Mouse (Mus musculus) ES-Bruce4 (cell line): ENCODE measurements around the gene Usp44. TPM values are rescaled to one million over a fixed set of nuclear protein-coding genes. Genes with fewer than 3 reads are reported as not detected.
A peak's percentile ranks its signal among the peaks of the same experiment; 100 is the strongest.
"Not testable (repeated sequence)": the region's sequence is repeated elsewhere in the genome, so short reads cannot be mapped to it uniquely, and the experiment has no call there.

Experiments used
- H3K27ac ChIP-seq: 2 replicates; pipeline ENCODE4 v1.5.1; 2012; ENCODE audit warnings: low read length, inconsistent platforms; ENCODE audit not compliant: insufficient read depth
- H3K27me3 ChIP-seq: 2 replicates; pipeline ENCODE4 v1.6.1; 2012; ENCODE audit warnings: mild to moderate bottlenecking, low read length, inconsistent platforms; ENCODE audit not compliant: control insufficient read depth, poor library complexity, insufficient read depth, severe bottlenecking
- H3K36me3 ChIP-seq: 2 replicates; pipeline ENCODE4 v1.6.1; 2012; ENCODE audit warnings: inconsistent platforms, mild to moderate bottlenecking, low read length, moderate library complexity; ENCODE audit not compliant: control insufficient read depth, poor library complexity, insufficient read depth, severe bottlenecking
- H3K4me1 ChIP-seq: one replicate; pipeline ENCODE4 v1.8.1; 2011; ENCODE audit warnings: low read length; ENCODE audit not compliant: control insufficient read depth, insufficient read depth
- H3K4me3 ChIP-seq: 2 replicates; pipeline ENCODE4 v1.5.1; 2011; ENCODE audit warnings: low read depth, mild to moderate bottlenecking, low read length
- H3K9ac ChIP-seq: 2 replicates; pipeline ENCODE4 v1.6.1; 2012; ENCODE audit warnings: low read depth, mild to moderate bottlenecking, inconsistent platforms; ENCODE audit not compliant: poor library complexity, severe bottlenecking
- H3K9me3 ChIP-seq: replicated peaks from 2 replicates; pipeline ENCODE4 v1.6.1; 2012; ENCODE audit warnings: mild to moderate bottlenecking, low read length, inconsistent platforms; ENCODE audit not compliant: control insufficient read depth, poor library complexity, insufficient read depth, severe bottlenecking
- CTCF ChIP-seq: IDR thresholded peaks from one replicate; pipeline ENCODE4 v1.8.1; 2011; ENCODE audit warnings: low read depth, low read length
- EP300 ChIP-seq: IDR thresholded peaks from 2 replicates; pipeline ENCODE4 v1.6.1; 2011; ENCODE audit warnings: low read depth, low read length; ENCODE audit not compliant: insufficient read depth
- POLR2A ChIP-seq: IDR thresholded peaks from one replicate; pipeline ENCODE4 v1.8.1; 2011; ENCODE audit warnings: low read length; ENCODE audit not compliant: insufficient read depth
- polyA plus RNA-seq: library from polyadenylated mRNA; stranded (reverse); fragments of >200 nt; gene quantifications from 2 replicates; pipeline ENCODE4 v1.2.4, GENCODE M21; 2011; ENCODE audit warnings: low read depth; ENCODE audit not compliant: missing spikeins, insufficient read depth, insufficient read length

Gene Usp44
- polyA plus RNA-seq, 1 experiment: 19.2 TPM

DNA sequence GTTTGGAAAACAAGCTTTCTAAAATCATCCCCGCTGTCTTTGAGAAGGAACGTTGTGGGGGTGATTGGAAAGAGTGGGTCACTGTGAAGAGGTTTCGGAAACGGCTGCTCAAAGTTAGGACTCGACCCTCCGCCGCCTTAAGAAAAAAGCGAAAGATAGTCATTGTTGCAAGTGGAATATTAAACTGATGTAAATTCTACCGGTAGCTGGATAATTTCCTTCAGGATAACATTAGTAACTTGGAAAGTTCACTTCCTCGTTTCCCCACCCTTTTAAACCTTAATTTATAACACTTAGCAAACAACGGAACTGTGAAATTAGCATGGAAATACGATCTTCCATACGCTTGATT is 3.0 kb downstream of the Usp44 start:
- H3K27me3 ChIP-seq: peaks cover 10% of the 10 kb centered on the region
- no peak overlapping the region for H3K27ac ChIP-seq

DNA sequence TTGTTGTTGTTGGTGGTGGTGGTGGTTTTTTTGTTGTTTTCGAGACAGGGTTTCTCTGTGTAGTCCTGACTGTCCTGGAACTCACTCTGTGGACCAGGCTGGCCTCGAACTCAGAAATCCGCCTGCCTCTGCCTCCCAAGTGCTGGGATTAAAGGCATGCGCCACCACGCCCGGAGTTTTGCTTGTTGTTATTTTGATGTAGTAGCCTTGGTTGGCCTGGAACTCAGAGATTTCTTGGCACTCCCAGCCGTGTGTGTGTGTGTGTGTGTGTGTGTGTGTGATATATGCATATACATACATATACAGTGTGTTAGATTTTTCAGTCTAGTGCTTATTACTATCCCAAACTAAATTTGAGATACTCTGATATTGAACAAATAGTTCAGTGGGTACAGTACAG is 3.8 kb downstream of the Usp44 start:
- not testable (repeated sequence) for H3K27ac ChIP-seq, H3K9ac ChIP-seq, H3K9me3 ChIP-seq, H3K36me3 ChIP-seq, H3K4me3 ChIP-seq, H3K4me1 ChIP-seq
- peaks cover 10% of the 10 kb centered on the region for H3K27me3 ChIP-seq

More for the DNA sequence above, 3.0 kb downstream of the Usp44 start:
- TF ChIP-seq POLR2A: no peak
- TF ChIP-seq CTCF: no peak
- no peak for TF ChIP-seq EP300
- Histone ChIP-seq H3K9ac (peak overlapping the region; percentile 80), H3K9me3 (no peaks in the 10 kb centered on the region), H3K36me3 (no peaks in the 10 kb centered on the region), H3K4me3 (peak overlapping the region; percentile 84), H3K4me1 (no peaks in the 10 kb centered on the region)

DNA sequence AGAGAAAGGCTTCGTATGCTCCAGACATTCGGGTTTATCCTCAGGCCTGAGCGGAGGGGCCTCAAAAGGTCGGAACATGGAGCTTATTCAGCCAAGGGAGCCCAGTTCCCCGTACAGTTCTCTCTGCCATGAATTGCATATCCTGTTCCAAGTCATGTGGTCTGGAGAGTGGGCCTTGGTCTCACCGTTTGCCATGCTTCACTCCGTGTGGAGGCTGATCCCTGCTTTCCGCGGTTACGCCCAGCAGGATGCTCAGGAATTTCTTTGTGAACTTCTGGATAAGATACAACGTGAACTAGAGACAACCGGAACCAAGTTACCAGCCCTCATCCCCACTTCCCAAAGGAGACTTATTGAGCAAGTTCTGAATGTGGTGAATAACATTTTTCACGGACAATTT is 15.4 kb downstream of the Usp44 start:
- H3K9ac ChIP-seq: no peak overlapping the region
- H3K4me3 ChIP-seq: no peak overlapping the region
- H3K36me3 ChIP-seq: peaks cover 2% of the 10 kb centered on the region; the same call in 1 of the 2 replicates
- TF ChIP-seq POLR2A: no peak
- no peaks in the 10 kb centered on the region for H3K9me3 ChIP-seq
- no peaks in the 10 kb centered on the region for H3K27me3 ChIP-seq
- H3K27ac ChIP-seq: no peak overlapping the region
- no peaks in the 10 kb centered on the region for H3K4me1 ChIP-seq

DNA sequence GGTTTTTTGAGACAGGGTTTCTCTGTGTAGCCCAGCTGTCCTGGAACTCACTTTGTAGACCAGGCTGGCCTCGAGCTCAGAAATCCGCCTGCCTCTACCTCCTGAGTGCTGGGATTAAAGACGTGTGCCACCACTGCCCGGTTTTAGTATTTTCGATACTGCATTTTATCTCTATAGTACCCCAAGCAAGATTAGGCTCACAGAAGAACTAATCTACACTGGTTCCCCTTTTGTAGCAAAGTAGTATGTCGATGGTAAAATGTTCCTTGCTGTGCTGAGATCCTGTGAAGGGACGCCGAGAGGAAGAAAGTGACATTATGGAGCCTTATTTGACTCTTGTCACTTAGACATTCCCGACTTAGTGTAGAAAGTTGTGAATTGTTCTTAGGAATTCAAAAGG is 23.8 kb downstream of the Usp44 start:
- H3K36me3 ChIP-seq: peaks cover 17% of the 10 kb centered on the region
- H3K27me3 ChIP-seq: no peaks in the 10 kb centered on the region
- H3K27ac ChIP-seq: no peak overlapping the region
- H3K9ac ChIP-seq: no peak overlapping the region
- H3K4me3 ChIP-seq: no peak overlapping the region
- H3K9me3 ChIP-seq: no peaks in the 10 kb centered on the region
- no peak for TF ChIP-seq POLR2A
- TF ChIP-seq EP300: no peak
- no peak for TF ChIP-seq CTCF
- H3K4me1 ChIP-seq: no peaks in the 10 kb centered on the region

DNA sequence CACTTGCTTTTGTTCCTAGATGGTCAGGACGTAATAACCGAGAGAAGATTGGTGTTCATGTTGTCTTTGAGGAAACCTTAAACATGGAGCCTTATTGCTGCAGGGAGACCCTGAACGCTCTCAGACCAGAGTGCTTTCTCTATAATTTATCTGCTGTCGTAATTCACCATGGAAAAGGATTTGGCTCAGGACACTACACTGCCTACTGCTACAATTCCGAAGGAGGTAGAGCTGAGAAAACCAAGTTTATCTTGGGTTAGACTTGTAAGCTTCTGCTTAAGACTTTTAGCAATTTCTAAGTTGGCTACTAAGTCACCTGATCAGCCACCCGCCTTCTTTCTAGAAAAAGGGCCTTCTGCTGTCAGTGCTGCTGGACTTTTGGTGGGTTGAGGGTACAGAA is 24.7 kb downstream of the Usp44 start:
- no peak for TF ChIP-seq EP300
- no peak for TF ChIP-seq CTCF
- no peak for TF ChIP-seq POLR2A
- H3K27ac ChIP-seq: no peak overlapping the region

DNA sequence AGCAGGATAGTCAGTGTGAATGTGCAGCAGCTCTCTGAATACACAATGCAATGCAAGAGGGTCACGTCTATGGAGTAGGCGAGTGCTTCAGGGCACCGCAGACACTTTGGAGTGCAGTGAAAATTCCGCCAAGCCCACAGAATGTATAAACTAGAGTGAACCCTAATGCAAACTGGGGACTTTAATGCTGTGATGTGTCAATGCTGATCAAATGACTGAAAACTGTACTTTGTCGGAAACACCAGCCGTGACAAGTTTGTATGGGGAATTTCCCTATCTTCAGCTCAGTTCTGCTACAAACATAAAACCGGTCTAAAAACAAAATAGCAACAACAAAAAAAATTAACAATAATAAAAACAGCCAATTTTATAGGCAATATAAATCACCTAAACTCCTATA is 37.0 kb downstream of the Usp44 start:
- Histone ChIP-seq H3K4me1 (peaks cover 2% of the 10 kb centered on the region), H3K36me3 (peaks cover 47% of the 10 kb centered on the region)
- TF ChIP-seq POLR2A (no peak), CTCF (no peak), EP300 (no peak)

More for the DNA sequence above, 24.7 kb downstream of the Usp44 start:
- Histone ChIP-seq H3K9ac (no peak overlapping the region), H3K4me3 (no peak overlapping the region), H3K27me3 (no peaks in the 10 kb centered on the region), H3K9me3 (no peaks in the 10 kb centered on the region), H3K36me3 (peaks cover 23% of the 10 kb centered on the region), H3K4me1 (no peaks in the 10 kb centered on the region)

DNA sequence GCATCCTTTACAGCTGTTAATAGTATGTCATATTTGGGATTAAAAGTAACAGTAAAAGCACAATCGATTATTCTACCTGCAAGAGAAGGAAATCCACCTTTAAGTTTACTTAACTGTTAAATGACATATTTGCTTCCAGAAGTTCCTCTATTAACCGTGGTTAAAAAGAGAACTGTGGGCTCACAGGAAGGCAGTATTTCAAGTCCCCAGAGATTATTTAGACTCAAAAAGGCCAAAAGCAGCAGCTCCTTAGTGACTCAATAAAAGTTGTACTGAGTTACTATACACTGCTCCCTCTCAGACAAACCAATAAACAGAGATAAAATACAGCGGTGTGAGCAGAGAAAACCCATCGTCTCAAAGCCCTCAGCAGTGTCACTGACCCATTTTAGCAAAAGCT is 37.5 kb downstream of the Usp44 start:
- H3K4me3 ChIP-seq: no peak overlapping the region
- no peak overlapping the region for H3K27ac ChIP-seq
- no peaks in the 10 kb centered on the region for H3K9me3 ChIP-seq
- peaks cover 2% of the 10 kb centered on the region for H3K4me1 ChIP-seq
- no peaks in the 10 kb centered on the region for H3K27me3 ChIP-seq
- peaks cover 47% of the 10 kb centered on the region for H3K36me3 ChIP-seq
- no peak overlapping the region for H3K9ac ChIP-seq
- TF ChIP-seq CTCF: no peak
- no peak for TF ChIP-seq POLR2A
- no peak for TF ChIP-seq EP300

More for the DNA sequence above, 37.0 kb downstream of the Usp44 start:
- Histone ChIP-seq H3K27me3 (no peaks in the 10 kb centered on the region), H3K9me3 (no peaks in the 10 kb centered on the region), H3K27ac (no peak overlapping the region), H3K4me3 (no peak overlapping the region), H3K9ac (no peak overlapping the region)
